Mouse (Mus musculus) cerebellum, postnatal 36 days (tissue): Measurements from ENCODE around the gene Ippk.

Source experiments
- DNase-seq, 2 experiments: peaks; one replicate each; pipeline ENCODE4 v3.0.0; 2021 to 2022; ENCODE audit warnings: mixed read lengths in 2 of 2

Ippk gene

GRCm38 (mm10) chr13:49485388-49485787 is 64.3 kb downstream of the Ippk start:
- no peak for DNase-seq

GRCm38 (mm10) chr13:49492376-49493368 is 71.6 kb downstream of the Ippk start, which contains the start of gene Tes3-ps:
Gene Tes3-ps (plus strand): TSS chr13:49493318.
- DNase-seq: no peak

GRCm38 (mm10) chr13:49504510-49504909 is 83.5 kb downstream of the Ippk start, which contains the start of gene Ecm2:
Gene Ecm2 (plus strand): TSS chr13:49504810.
- DNase-seq: no peak

- no peak for DNase-seq
These were observed 84.7 kb downstream of the Ippk start for GRCm38 (mm10) chr13:49505776-49506175.

- no peak for DNase-seq
These were observed 86.1 kb downstream of the Ippk start for GRCm38 (mm10) chr13:49507176-49507575.
